In genomic region chr7:38182962-38183687, GRCm38 (mm10) we compare ENCODE assay signal across 1 mouse cellular context.
TF ChIP-seq lines count a peak whose summit lies in the region.

Gene 1600014C10Rik (plus strand): TSS chr7:38183217.

TF ChIP-seq in MEL, 35 proteins besides CTCF, POLR2A, EP300 and RAD21 (continued from another document):
- no peak for TF ChIP-seq BHLHE40 (IDR thresholded peaks at IDR 0.05; ENCODE audit: borderline replicate concordance, low read depth, low read length)
- TF ChIP-seq MXI1 (IDR thresholded peaks at IDR 0.05; ENCODE audit: low read depth, low read length), result no peak; the same call in 1 of the 2 replicates
- TF ChIP-seq ZC3H11A (IDR thresholded peaks at IDR 0.05; ENCODE audit: low read depth, low read length), result no peak
- TF ChIP-seq E2F4 (IDR thresholded peaks at IDR 0.05; ENCODE audit: borderline replicate concordance, low read depth, low read length), result no peak
